8 mouse cellular contexts compared by ENCODE assay signal in the genomic region with DNA sequence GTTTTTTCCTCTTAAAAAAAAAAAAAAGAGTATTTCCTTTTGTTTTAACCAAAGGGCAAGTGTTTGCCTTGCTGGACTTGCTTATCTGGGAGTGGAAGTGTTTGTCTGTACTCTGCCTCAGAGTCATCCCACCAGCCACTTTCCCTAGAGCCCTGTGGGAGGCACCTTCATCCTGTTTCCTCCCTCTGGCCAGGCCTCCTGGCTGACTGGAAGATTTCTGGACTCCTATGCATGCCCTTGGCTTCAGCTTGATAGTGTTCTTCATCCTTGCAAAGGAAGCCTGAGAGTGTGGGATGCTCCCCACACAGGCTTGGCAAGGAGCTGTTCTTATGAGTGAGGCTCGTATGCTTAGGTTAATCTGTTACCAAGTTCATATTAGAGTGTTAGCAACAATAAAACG.
DNase-seq lines count a peak whose midpoint lies in the region; ATAC-seq lines count a peak whose summit lies in the region.

No protein-coding gene starts in this region.

- no peak overlapping the region for H3K4me2 ChIP-seq in intestine, embryonic 15.5 days (replicated peaks)
- no peak overlapping the region for H3K4me2 ChIP-seq in liver, embryonic 15.5 days

- peak overlapping the region; percentile 69 for H3K27ac ChIP-seq in brown adipose tissue, adult 24 weeks (replicated peaks; ENCODE audit: low read depth, low read length)
- peak overlapping the region; percentile 22; the same call in 1 of the 2 replicates for H3K27ac ChIP-seq in intestine, embryonic 15.5 days
- H3K27ac ChIP-seq in liver, embryonic 15.5 days (replicated peaks), result no peak overlapping the region

- no peaks in the 10 kb centered on the region for H3K27me3 ChIP-seq in intestine, embryonic 15.5 days (replicated peaks)
- H3K27me3 ChIP-seq in liver, embryonic 15.5 days, result no peaks in the 10 kb centered on the region

- H3K4me3 ChIP-seq in brown adipose tissue, adult 24 weeks (ENCODE audit: insufficient read depth, low read depth, low read length), result no peak overlapping the region
- H3K4me3 ChIP-seq in intestine, embryonic 15.5 days (replicated peaks), result no peak overlapping the region
- no peak overlapping the region for H3K4me3 ChIP-seq in liver, embryonic 15.5 days (replicated peaks)

- peak; percentile 50 for DNase-seq in NIH3T3 (ENCODE audit: low read depth)
- no peak for DNase-seq in right cerebral cortex, postnatal 10 days (ENCODE audit: low spot score in 2 of 2)
- DNase-seq in right cerebral cortex, adult 2 months (ENCODE audit: low spot score in 2 of 2), result no peak
- DNase-seq in retina, postnatal 1 day, result no peak
- no peak for DNase-seq in layer of hippocampus, adult 9-11 months

- no peak overlapping the region for H3K9ac ChIP-seq in intestine, embryonic 15.5 days
- H3K9ac ChIP-seq in liver, embryonic 15.5 days, result no peak overlapping the region

- H3K9me3 ChIP-seq in intestine, embryonic 15.5 days, result no peaks in the 10 kb centered on the region
- no peaks in the 10 kb centered on the region for H3K9me3 ChIP-seq in liver, embryonic 15.5 days (replicated peaks)

- 42% methylated on average over 2 of the region's 2 CpGs for WGBS in intestine, embryonic 15.5 days
- WGBS in liver, embryonic 15.5 days (ENCODE audit: insufficient replicate concordance), result 28% methylated on average over 2 of the region's 2 CpGs

- peaks cover 41% of the 10 kb centered on the region for H3K4me1 ChIP-seq in brown adipose tissue, adult 24 weeks (ENCODE audit: control insufficient read depth, insufficient read depth, insufficient read length, low read length)
- peaks cover 17% of the 10 kb centered on the region for H3K4me1 ChIP-seq in intestine, embryonic 15.5 days (replicated peaks)
- H3K4me1 ChIP-seq in liver, embryonic 15.5 days (replicated peaks), result peaks cover 13% of the 10 kb centered on the region

- ATAC-seq in intestine, embryonic 15.5 days, result peak; percentile 44; the same call in 1 of the 2 replicates
- ATAC-seq in liver, embryonic 15.5 days (ENCODE audit: insufficient read depth), result peak; percentile 19; the same call in 1 of the 2 replicates

- no peaks in the 10 kb centered on the region for H3K36me3 ChIP-seq in intestine, embryonic 15.5 days
- H3K36me3 ChIP-seq in liver, embryonic 15.5 days (replicated peaks), result no peaks in the 10 kb centered on the region
